Mouse (Mus musculus) left cerebral cortex, postnatal 14 days (tissue): ENCODE data around the gene Rbm5. TPM values are rescaled to one million over a fixed set of nuclear protein-coding genes. Genes with fewer than 3 reads are reported as not detected.

ENCODE experiments used
- DNase-seq, 2 experiments: peaks; one replicate each; pipeline ENCODE4 v3.0.0; 2021 to 2022; ENCODE audit warnings: low spot score in 2 of 2, mixed read lengths in 1 of 2
- intact Hi-C: fragments of 180-260 bp; cut with DNase I; formaldehyde crosslinking; loops from one replicate; pipeline ENCODE4 v1.15.1; 2025
- total RNA-seq, 2 experiments: library from RNA; stranded (reverse); gene quantifications; 2 replicates each; pipeline ENCODE4 v1.2.3; 2021

The Rbm5 gene
- total RNA-seq, 2 experiments from 2014 or later: 147 to 166 TPM

- no peak for DNase-seq
- intact Hi-C loops: no loop called here
Observed at GRCm38 (mm10) chr9:107706781-107707211, 64.0 kb downstream of the Rbm5 start.

GRCm38 (mm10) chr9:107703337-107704122 is 67.3 kb downstream of the Rbm5 start:
- intact Hi-C loops: no loop called here
- peak in 1 of 2 experiments; percentile 34 for DNase-seq

GRCm38 (mm10) chr9:107702606-107703185 is 68.1 kb downstream of the Rbm5 start:
- intact Hi-C loops: no loop called here
- no peak for DNase-seq

DNA sequence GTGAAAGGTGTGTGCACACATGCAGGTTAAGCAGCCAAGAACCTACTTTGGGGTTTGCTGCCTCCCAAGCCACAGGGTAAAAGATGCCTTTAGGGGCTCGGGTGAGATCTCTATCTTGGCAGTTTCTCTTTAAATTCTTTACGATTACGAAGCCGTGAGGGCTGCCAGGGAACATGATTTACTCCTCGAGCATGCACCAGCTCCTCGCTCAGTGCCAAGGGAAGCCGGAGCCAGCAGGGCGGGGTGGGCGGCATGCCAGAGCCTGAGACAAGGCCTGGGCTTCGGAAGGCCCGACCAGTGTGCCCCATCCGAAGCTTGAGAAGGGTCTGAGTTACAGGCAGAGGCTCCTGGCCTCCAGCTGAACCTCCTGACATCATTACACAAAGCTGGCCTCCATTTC is 69.2 kb downstream of the Rbm5 start:
- intact Hi-C loops: no loop called here
- DNase-seq: peak; percentile 80 to 92

DNA sequence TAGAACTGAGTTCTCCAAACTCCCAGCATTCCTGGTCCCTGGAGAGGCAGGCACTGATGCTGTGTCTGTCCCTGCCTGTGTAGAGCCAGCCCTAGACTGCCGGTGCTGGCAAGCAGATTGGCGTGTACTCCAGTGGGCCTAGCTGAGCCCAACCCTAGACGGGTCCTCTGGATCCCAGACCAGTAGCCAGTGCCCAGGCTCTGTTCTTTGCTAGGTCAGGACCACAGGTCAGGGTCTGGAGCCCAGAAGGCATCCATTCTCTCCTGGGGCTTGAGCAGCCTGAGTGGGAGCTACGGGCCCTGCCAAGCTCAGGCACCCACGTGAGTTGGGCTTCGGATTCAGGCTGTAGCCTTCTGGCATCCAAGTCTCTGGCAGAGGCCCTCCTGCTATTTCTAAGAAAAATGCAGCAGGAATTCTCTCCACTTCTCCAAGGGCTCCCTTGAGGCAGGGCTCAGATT is 70.7 kb downstream of the Rbm5 start:
- intact Hi-C loops: no loop called here
- DNase-seq: peak; percentile 54 to 69

- intact Hi-C loops: no loop called here
- DNase-seq: no peak
Observed at GRCm38 (mm10) chr9:107699376-107699980, 71.3 kb downstream of the Rbm5 start.

DNA sequence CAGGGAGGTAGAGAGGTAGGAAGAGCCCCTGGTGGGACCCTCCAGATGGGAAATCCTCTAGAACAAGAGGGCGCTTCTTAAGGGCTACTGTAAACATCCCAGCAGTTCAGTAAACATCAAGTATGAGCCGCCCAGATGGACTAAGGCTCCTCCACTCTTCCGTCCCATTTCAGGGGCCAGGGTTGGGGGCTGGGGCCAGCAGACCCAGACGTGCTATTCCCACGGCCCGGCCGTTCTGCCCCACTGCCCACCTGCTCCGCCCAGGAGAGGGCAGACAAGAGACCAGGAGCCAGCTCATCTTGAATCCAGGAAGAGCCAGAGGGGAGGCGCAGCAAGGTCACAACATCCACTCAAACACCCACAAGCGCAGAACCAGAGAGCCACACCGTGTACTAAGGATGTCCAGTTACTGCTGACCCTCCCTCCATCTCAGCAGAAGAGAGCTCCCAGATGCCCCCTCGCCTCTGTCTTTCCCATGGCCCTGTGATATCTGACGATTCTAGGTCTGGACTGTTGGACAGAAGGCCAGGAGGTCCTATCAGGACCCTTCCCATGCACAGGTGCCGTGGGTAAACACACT is 72.1 kb downstream of the Rbm5 start:
- intact Hi-C loops: no loop called here
- DNase-seq: no peak

- intact Hi-C loops: no loop called here
- DNase-seq: no peak
Observed at GRCm38 (mm10) chr9:107697811-107698521, 72.8 kb downstream of the Rbm5 start.

GRCm38 (mm10) chr9:107696845-107697610 is 73.8 kb downstream of the Rbm5 start:
- no peak for DNase-seq
- intact Hi-C loops: no loop called here

DNA sequence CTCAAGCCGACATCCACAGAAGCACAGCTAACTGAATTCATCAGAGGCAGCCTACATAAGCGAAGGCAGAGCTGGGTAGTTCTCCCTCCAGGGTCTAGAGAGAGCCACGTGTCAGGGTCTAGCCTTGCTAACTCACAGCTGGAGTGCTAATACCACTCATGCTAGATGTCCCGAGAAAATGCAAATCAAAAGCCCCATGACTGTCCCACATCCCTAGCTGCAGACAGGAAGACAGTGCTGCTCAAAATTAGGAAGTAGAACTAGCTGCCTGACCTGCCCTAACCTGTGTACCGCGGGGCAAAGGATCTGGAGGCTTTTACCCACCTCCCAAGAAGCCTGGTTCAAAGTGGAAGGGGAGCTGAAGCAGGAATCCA is 74.7 kb downstream of the Rbm5 start:
- no peak for DNase-seq
- intact Hi-C loops: no loop called here

DNA sequence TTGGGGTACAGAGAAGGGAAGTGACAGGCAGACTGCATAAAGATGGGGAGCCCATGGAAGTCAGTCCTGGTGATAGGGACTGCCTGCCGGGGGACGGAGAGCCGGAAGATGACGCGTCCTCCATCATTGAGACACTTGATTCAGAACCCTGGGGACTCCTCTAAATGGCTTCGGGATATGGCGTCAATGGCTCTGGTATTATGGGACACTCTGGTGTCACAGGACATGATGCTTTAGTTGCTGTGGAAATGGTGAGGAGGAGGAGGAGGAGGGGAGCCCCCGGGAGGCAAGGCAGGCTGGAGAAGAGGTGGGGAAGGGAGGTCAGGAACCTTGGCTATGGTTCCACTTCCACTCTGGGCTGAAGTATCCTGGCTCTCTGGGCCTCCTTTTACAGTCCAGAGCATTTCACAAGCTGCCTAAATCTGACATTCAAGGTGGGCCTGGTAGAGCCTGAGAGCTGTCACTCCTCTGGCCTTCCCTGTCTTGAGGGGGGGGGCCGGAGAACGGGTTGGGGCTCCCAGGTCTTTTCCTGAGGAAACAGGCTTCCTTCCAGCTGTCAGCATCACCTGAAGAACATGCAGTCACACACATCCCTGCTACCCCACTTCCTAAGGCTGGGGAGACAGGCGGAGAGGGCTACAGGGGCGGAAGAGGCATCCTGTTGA is 75.2 kb downstream of the Rbm5 start:
- DNase-seq: no peak
- intact Hi-C loops: no loop called here

- intact Hi-C loops: no loop called here
- DNase-seq: no peak
Observed at GRCm38 (mm10) chr9:107694627-107695026, 76.2 kb downstream of the Rbm5 start.

DNA sequence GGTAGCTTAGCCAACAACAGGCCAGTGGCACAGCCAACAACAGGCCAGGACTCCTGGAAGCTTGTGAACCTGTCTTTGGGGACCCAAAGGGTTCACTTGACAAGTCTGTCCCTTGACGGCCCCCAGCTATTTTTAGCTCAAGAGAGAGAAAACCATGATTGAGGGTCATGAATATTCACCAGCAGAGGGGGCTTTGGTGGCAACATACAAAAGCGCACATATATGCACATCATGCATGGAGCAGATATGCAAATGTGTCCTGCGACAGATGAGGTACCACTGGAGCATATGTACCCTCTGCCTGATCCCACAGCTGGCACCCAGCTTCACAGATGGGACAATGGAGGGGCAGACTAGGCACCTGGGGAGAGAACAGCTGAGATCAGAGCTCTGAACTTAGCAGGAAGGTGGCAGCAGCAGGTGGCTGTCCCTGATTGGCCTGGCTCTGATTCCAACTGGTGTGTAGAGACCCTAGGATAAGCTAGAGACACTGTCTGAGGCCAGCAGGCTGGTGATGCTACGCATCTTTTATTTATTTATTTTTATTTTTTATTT is 77.3 kb downstream of the Rbm5 start:
- intact Hi-C loops: no loop called here
- no peak for DNase-seq

DNA sequence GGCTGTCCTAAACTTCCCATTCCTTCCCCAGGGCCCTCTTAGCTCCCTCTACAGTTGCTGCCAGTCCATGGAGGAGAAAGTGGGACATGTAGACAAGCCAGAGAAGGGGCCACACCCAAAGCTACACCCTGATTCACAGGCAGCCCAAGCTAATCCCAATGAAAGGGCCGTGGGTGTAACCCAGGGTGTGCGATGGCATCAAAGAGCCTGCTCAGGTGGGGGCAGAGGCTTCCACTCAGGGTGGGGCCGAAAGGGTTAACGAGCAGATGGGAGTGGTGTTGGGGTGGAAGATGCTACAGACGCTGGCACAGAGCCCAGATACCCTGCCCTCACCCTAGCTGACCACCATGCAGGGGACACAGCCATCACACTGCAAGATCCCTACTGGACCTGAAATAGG is 78.0 kb downstream of the Rbm5 start:
- intact Hi-C loops: no loop called here
- DNase-seq: no peak

GRCm38 (mm10) chr9:107690391-107690790 is 80.4 kb downstream of the Rbm5 start:
- intact Hi-C loops: no loop called here
- DNase-seq: no peak
